Mouse (Mus musculus) lung, embryonic 16.5 days (tissue): ENCODE results near the gene Gm6205. TPM values are rescaled to one million over a fixed set of nuclear protein-coding genes. Genes with fewer than 3 reads are reported as not detected.
"Not testable (repeated sequence)": the region's sequence is repeated elsewhere in the genome, so short reads cannot be mapped to it uniquely, and the experiment has no call there.

Experiments
- ATAC-seq: fragments of 200-750 bp; cut with Nextera tagmentation; 2 replicates; pipeline ENCODE4 v1.8.0; 2017; ENCODE audit warnings: low read depth, mild to moderate bottlenecking, moderate library complexity
- H3K27ac ChIP-seq: fragments of 300-500 bp; sonication (generic); 2 replicates; pipeline ENCODE4 v1.5.1; 2014; ENCODE audit warnings: mild to moderate bottlenecking, control low read depth, low read length
- H3K27me3 ChIP-seq: fragments of 300-500 bp; sonication (generic); 2 replicates; pipeline ENCODE4 v1.6.1; 2014; ENCODE audit warnings: low read depth, low read length, mixed read lengths; ENCODE audit not compliant: control insufficient read depth, insufficient read depth
- H3K36me3 ChIP-seq: fragments of 300-500 bp; sonication (generic); 2 replicates; pipeline ENCODE4 v1.6.1; 2014; ENCODE audit warnings: low read length; ENCODE audit not compliant: control insufficient read depth, insufficient read depth
- H3K4me1 ChIP-seq: fragments of 300-500 bp; sonication (generic); replicated peaks from 2 replicates; pipeline ENCODE4 v1.6.1; 2014; ENCODE audit warnings: low read length, mixed read lengths; ENCODE audit not compliant: control insufficient read depth, insufficient read depth
- H3K4me2 ChIP-seq: fragments of 300-500 bp; sonication (generic); 2 replicates; pipeline ENCODE4 v1.6.1; 2014; ENCODE audit warnings: low read depth, low read length, control low read depth
- H3K4me3 ChIP-seq: fragments of 300-500 bp; sonication (generic); 2 replicates; pipeline ENCODE4 v1.5.1; 2014; ENCODE audit warnings: mild to moderate bottlenecking, low read length, control low read depth
- H3K9ac ChIP-seq: fragments of 300-500 bp; sonication (generic); 2 replicates; pipeline ENCODE4 v1.6.1; 2014; ENCODE audit warnings: low read length, control low read depth
- H3K9me3 ChIP-seq: fragments of 300-500 bp; sonication (generic); 2 replicates; pipeline ENCODE4 v1.6.1; 2016; ENCODE audit warnings: low read length; ENCODE audit not compliant: control insufficient read depth
- WGBS: fragments of 180-500 bp; shearing (Covaris S2); extraction: QIAGEN DNeasy Blood & Tissue Kit; methylation state at CpG from one replicate; pipeline ENCODE4 v1.1.7; 2014; 5-methylcytosine and 5-hydroxymethylcytosine counted together
- polyA plus RNA-seq: library from polyadenylated mRNA; unstranded; fragments of >200 nt; fragmentation: Nextera tagmentation; extraction: Ambion mirVana; gene quantifications from 2 replicates; pipeline ENCODE4 v1.2.1, GENCODE M21; 2015

Gene Gm6205
- not detected in 2 replicates for polyA plus RNA-seq

DNA sequence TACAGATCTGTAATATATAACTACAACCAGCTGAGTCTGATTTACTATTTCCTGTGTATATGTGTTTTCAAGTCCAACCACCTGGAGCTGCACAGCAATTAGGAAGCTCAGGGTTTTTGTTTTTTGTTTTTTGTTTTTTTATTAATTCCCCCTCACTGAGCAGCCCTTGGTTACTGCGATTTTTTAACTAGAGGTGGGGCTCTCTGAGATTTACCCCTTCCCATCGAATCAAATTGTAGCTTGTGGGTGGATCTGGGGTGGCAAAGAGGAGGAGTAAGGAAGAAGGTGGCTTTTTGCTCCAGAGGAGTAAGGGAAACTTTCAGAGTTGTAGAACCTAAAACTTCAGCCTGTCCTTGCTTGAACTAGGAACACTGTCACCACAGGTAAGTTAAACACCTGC is at the start of gene Gm6205:
TSS of gene Gm6205 (plus strand) at position 301 of the 400 bp plus-strand sequence.
- H3K4me1 ChIP-seq, ATAC-seq, H3K27ac ChIP-seq, H3K36me3 ChIP-seq, H3K9me3 ChIP-seq, H3K4me2 ChIP-seq, H3K27me3 ChIP-seq, H3K9ac ChIP-seq, H3K4me3 ChIP-seq: not testable (repeated sequence)
- no CpG with 5 or more reads among the region's 2 CpGs for WGBS

- no CpG with 5 or more reads among the region's 1 CpGs for WGBS
- ATAC-seq, H3K36me3 ChIP-seq, H3K9me3 ChIP-seq, H3K4me1 ChIP-seq, H3K9ac ChIP-seq, H3K4me3 ChIP-seq, H3K27me3 ChIP-seq, H3K4me2 ChIP-seq, H3K27ac ChIP-seq: not testable (repeated sequence)
These were observed 31.9 kb upstream of the Gm6205 start, which contains the start of gene Gm3147 for GRCm38 (mm10) chr5:94616242-94616641. TSS of gene Gm3147 (minus strand) at chr5:94616342.

GRCm38 (mm10) chr5:94623679-94624078 is 24.5 kb upstream of the Gm6205 start, which contains the start of gene Gm6509:
TSS of gene Gm6509 (plus strand) at chr5:94623979.
- H3K27me3 ChIP-seq, H3K36me3 ChIP-seq, H3K9me3 ChIP-seq, H3K4me1 ChIP-seq, ATAC-seq, H3K27ac ChIP-seq, H3K4me3 ChIP-seq, H3K4me2 ChIP-seq, H3K9ac ChIP-seq: not testable (repeated sequence)
- WGBS = no CpG with 5 or more reads among the region's 2 CpGs

Other genes starting within 250 kb of the Gm6205 start
- not detected in 2 replicates for gene Gm7682, start 202.6 kb upstream of the Gm6205 start, polyA plus RNA-seq
- gene Gm3139, start 122.1 kb upstream of the Gm6205 start, polyA plus RNA-seq = not detected in 2 replicates
- gene Gm3147, start 32.0 kb upstream of the Gm6205 start, polyA plus RNA-seq = not detected in 2 replicates
- not detected in 2 replicates for gene Gm6509, start 24.4 kb upstream of the Gm6205 start, polyA plus RNA-seq
- gene Gm3183, start 217.1 kb downstream of the Gm6205 start, polyA plus RNA-seq = not detected in 2 replicates